Mouse (Mus musculus) thymus, postnatal 10 days (tissue): ENCODE data around the gene Tlr3.

ENCODE experiments used
- DNase-seq, 2 experiments: peaks; one replicate each; pipeline ENCODE4 v3.0.0; 2021; ENCODE audit warnings: low spot score in 2 of 2

Tlr3 gene

GRCm38 (mm10) chr8:45355809-45356208 lies 55.1 kb downstream of the Tlr3 start:
- no peak for DNase-seq
